Mouse (Mus musculus) G1E (cell line): ENCODE measurements around the gene Lmna.

ENCODE experiments used
- CTCF ChIP-seq: IDR thresholded peaks from 2 replicates; pipeline ENCODE4 v1.5.1; 2012; ENCODE audit warnings: low read depth, low read length, inconsistent platforms, mixed read lengths
- GATA2 ChIP-seq: IDR thresholded peaks from 2 replicates; pipeline ENCODE4 v1.6.1; 2012; ENCODE audit warnings: low read depth, low read length, inconsistent platforms, borderline replicate concordance
- POLR2AphosphoS5 ChIP-seq: IDR thresholded peaks from 2 replicates; pipeline ENCODE4 v1.6.1; 2012; ENCODE audit warnings: low read depth, low read length, inconsistent platforms; ENCODE audit not compliant: insufficient replicate concordance
- TAL1 ChIP-seq: conservative IDR thresholded peaks from 2 replicates; pipeline ENCODE4 v1.6.1; 2012; ENCODE audit warnings: low read depth, low read length, inconsistent platforms, mixed read lengths

- TF ChIP-seq POLR2AphosphoS5 (no peak), CTCF (no peak), GATA2 (no peak), TAL1 (no peak)
Measured at GRCm38 (mm10) chr3:88480679-88481078, 29.1 kb downstream of the Lmna start.
